Mouse (Mus musculus) left cerebral cortex, postnatal 25 days (tissue): Measurements from ENCODE around the gene Dexi. TPM values are rescaled to one million over a fixed set of nuclear protein-coding genes. Genes with fewer than 3 reads are reported as not detected.

Experiments used
- DNase-seq, 2 experiments: peaks; one replicate each; pipeline ENCODE4 v3.0.0; 2022; ENCODE audit warnings: low spot score in 2 of 2, mixed read lengths in 1 of 2
- intact Hi-C: fragments of 180-260 bp; cut with DNase I; formaldehyde crosslinking; loops from one replicate; pipeline ENCODE4 v1.15.1; 2025
- total RNA-seq, 2 experiments: library from RNA; stranded (reverse); gene quantifications; 2 replicates each; pipeline ENCODE4 v1.2.3; 2021

The Dexi gene
- total RNA-seq, 2 experiments from 2014 or later = 59.5 to 64.8 TPM

DNA sequence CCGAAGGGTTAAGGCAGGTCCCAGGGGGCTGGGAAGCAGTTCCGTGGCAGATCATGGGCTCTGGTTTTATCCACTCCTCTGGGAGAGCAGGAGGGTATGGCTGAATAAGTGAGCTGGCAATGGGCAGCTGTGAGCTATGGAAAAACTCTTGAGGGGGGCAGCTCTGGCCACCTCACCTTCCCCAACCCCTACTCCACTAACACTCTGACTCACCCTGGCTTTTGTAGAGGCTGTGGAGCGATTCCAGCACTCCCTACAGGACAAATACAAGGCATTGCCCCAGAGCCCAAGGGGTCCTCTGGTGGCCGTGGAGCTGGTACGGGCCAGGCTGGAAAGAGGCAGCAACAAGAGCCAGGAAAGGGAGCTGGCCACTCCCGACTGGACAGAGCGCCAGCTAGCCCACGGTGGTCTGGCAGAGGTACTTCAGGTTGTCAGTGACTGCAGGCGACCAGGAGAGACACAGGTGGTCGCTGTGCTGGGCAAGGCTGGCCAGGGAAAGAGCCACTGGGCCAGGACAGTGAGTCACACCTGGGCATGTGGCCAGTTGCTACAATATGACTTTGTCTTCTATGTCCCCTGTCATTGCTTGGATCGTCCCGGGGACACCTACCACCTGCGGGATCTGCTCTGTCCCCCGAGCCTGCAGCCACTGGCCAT is 32.2 kb downstream of the Dexi start:
- intact Hi-C loops = no loop called here
- DNase-seq = no peak

DNA sequence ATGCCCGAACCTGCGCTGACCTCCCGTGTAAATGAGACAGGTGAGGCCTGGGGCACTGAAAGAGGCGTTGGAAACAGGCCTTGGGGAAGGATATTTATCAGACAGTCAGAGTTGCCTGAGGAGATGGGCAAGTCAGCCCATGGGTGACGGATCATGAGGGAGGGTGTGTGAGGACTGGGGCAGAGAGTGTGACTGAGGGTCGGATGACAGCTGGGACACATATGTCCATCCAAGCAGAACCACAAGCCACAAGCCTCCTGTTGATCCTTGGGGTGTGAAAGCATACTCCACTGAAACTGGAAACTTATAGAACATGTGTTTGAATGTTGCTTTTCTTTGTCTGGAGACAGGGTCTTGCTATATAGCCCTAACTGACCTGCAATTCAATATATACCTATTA is 34.2 kb downstream of the Dexi start:
- DNase-seq = no peak
- intact Hi-C loops = no loop called here

DNA sequence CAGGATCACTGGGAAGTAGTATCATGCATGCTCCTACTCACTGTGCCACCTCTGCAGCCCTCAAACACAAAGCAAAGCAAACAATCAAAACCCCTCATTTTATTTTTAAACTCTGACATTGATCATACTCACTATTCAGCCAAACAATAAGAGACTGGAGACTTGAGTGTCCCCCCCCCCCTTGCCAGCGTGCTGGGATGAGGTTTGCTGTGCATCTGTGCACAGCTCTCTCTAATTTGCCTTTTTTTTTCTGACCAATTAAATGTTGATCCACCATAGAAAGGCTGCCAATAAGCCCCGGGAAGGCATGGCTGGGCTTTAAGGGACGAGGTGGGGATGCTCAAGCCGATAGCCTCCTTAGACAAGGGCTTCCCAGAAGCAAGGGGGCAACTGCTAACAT is 35.4 kb downstream of the Dexi start:
- no peak for DNase-seq
- intact Hi-C loops = no loop called here

DNA sequence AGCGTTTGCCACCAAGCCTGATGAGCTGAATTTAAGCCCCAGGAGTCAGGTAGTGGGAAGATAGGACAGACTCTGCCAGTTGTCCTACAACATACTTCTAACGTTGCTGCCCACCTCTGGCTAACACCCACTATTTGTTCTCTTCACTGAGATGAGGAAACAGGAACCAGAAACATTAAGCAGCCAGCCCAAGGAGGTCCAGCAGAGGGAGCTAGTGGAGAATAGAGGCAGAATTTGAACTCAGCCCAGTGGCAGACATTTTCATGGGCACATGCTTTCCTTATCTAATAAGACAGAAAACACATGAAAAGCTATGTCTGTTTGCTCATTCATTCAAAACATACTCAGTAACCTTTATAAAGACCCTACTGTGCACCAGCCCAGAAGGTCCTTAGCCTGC is 39.8 kb downstream of the Dexi start:
- no peak for DNase-seq
- intact Hi-C loops = no loop called here

DNA sequence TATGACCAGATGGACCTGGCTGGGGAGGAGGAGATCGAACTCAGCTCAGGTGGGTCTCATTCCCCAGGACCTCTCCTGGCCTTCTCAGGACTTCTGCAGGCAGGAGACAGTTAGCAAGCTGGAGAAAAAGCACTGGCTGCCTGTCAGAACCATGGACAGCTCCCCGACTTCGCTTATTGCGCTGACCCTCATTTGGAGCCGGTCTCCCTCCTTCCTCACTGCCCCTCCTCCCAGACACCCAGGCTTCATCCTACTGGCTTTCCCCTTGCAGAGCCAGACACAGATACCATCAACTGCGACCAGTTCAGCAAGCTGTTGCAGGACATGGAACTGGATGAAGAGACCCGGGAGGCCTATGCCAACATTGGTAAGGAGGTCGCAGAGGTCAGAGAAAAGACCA is 41.0 kb downstream of the Dexi start:
- DNase-seq = no peak
- intact Hi-C loops = no loop called here

DNA sequence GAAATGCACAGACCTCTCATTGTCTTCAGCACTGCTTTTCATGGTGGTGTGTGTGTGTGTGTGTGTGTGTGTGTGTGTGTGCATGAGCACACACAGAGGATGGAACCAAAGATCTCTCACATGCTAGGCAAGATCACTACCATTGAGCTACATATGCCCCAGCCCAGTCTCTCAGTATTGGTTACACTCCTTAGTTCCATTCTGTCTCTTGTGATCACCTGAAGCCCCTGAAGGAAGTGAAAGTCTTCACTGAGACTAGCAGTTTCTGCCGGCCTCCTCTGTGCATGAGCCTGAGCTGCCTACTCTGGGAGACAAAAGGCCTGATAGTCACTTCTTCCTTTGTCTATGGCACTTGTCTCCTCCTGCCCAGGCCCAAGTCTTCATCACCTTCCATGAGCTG is 43.7 kb downstream of the Dexi start:
- intact Hi-C loops = no loop called here
- DNase-seq = no peak

DNA sequence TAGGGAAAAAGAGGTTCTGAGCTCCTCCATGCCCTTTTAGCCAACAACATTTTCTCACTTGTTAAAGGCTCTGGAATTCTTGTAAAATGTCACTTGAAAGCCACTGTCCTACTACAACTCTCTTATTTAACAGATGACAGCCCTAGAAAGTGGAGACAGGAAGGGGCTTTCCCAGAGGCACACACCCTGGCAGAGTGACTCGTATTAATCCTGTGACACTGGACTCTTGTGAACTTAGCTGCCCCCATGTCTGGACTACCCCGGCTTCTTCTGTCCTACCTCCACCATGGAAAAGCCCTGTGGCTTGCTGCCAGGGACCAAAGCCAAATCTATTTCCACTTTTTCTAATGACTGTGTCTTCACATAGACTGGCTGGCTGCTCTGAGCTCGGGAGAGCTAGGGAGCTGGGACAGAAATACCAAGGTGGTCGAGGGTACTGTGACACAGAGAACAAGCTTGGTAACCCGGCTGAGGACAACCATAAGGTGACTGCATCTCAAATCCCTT is 44.7 kb downstream of the Dexi start:
- intact Hi-C loops = no loop called here
- no peak for DNase-seq

DNA sequence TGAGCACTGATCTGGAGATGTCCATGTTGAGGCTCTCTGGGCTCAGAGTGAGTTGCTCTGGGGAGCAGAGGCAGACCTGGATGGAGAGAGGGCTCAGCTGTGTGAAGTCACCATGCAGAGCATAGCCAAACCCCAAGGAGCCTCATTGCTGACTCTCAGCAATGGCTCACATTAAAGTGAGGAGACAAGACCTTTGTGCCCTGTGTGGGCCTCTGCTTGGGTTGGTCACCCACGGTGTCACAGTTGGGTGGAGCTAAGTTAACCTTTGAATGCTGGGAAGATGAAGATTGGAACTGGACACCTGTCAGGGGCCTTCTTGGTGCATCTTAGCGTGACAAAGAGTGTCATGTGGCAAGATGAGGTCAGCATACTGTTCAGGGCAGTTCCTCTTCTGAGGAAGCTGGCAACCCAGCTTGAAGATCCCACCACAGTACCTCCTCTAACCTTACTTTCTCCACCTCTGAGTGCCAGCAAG is 47.0 kb downstream of the Dexi start:
- no peak for DNase-seq
- intact Hi-C loops = no loop called here

DNA sequence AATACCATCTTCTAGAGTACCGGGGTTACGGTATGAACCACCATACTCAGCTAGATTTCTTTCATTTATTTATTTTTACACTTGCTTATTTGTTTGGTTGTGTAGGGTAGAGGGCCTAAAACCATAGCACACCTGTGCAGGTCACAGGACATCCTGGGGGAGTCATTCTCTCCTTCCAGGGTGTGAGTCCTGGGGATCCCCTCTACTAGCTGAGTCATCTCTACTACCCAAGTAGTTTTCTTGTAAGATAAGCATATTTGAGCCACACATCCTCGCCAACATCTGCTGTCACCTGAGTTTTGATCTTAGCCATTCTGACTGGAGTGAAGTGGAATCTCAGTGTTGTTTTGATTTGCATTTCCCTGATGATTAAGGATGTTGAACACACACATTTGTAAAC is 50.3 kb downstream of the Dexi start:
- DNase-seq = no peak
- intact Hi-C loops = no loop called here

DNA sequence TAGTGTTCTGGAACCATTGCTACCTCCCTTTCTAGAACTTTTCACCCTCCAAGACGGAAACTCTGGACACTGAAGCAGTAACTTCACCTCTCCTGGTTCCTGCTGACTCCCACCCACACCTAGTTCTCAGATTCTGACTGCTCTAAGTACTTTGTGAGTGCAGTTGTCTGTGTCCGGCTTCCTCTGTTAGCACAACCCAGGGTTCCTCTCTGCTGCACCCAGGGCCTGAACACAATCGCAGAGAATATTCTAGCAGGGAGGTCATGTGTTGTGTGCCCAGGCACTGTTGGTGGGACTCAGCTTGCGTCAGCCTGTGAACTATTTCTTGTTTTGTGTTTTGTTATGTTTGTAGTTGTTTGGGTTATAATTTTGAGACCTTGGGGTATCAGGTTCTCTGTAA is 51.1 kb downstream of the Dexi start:
- intact Hi-C loops = no loop called here
- DNase-seq = no peak

DNA sequence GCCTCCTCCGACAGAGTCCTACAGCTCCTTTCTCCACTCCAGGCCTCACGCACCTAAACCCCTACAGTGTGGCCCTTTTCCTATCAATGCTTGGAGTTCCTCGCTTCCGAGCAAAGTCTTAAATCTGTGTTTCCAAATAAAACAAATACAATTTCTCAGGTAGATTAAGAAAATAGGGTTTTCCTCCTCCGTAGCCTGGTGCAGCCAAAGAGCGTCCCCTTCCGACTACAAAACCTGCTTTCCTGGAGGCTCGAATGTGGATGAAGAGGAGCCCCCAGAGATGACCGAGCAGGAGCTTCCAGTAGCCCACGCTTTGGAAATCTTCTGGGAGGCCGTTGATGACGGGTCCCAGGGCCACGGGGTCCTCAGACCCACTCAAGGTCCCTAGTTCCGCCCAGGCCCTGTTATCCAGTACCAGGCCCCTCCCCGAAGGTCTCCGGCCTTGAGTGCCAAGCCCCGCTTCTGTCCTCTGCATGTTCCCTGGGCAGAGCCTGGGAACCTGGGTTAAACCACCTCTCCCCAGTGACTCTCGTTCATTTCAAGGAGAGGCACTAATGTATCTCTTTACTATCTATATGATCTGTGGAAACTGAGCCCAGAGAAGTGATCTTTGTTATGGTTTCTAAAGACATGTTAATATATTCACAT is 52.2 kb downstream of the Dexi start:
- intact Hi-C loops = no loop called here
- no peak for DNase-seq

DNA sequence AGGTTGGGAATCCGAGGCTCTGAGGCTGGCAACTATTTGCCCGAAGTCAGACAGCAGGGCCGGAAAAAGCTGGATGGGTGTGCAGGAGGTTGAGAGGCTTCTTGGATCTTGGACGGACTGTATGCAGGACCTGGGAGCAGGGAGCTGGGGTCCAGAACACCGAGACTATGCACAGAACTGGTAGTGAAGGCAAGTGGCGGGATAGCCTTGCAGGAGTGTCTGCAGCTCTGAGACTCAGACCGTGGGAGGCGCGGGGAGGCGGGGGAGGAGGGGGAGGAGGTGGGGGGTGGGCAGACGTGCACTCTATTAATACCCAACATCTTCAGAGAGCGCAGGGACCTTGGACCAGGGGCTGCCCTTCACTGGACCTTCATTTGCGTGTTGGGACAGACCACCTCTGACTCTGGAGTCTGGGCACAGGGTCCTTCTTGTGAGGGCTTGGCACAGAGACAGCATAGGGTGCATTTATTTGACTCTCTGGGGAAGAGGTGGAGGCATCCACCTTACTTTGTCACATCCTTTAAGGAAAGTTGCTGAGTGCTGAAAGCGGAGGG is 52.9 kb downstream of the Dexi start:
- DNase-seq = no peak
- intact Hi-C loops = loop anchor here (10.0 kb wide), 1 partner anchor 355 kb away; no protein-coding TSS in a partner anchor

DNA sequence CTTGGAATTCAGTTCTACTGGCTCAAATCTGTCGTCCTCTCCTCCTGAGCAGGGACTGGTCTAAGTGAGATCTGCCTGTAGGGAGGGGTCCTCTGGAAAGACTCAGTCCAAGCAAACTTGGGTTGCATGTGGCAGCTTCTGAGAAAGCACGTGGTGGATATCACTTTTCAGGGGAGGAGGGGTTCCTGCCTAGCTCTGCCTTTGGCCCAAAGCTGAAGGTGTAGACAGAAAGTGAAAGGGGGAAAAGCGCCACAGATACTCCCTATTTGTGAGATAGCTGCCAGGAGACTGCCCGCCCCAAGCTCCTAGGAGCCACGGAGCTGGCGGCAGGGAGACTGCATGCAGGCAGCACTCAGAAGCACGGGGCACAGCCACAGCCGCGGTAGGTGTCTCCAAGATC is 53.4 kb downstream of the Dexi start:
- intact Hi-C loops = loop anchor here (10.0 kb wide), 1 partner anchor 355 kb away; no protein-coding TSS in a partner anchor
- DNase-seq = no peak

DNA sequence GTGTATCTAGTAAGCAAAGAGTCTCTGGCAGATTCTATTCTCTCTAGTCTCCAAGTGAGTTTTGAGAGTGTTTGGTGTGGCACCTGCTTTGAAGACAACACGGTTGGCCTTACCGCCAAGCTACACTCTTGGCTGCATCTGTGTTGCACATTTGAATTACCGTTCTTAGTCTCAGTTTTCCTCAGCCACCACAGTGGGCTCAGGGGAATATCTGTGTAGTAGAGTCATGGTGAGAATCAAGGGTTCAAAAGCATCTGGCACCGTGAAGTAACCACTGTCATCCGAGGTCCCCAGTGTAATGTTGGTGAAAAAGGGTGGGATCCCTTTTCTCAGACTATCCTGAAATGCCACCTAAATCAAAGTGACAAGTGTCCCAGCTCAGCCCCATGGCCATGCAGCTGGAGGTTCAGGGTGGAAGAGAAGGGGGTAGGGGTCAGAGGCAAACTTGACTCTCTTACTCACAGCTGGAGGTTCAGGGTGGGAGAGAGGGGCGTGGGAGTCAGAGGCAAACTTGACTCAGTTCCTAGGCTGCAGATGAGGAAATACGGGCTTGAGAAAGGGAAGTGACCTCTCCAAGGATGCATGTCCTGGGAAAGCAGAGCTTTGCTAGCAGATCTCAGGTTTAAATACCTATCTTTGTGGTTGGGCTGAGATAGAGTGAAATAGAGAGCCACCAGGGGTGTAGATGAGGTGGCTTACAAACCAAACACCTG is 53.9 kb downstream of the Dexi start:
- intact Hi-C loops = loop anchor here (10.0 kb wide), 1 partner anchor 354 kb away; no protein-coding TSS in a partner anchor

DNA sequence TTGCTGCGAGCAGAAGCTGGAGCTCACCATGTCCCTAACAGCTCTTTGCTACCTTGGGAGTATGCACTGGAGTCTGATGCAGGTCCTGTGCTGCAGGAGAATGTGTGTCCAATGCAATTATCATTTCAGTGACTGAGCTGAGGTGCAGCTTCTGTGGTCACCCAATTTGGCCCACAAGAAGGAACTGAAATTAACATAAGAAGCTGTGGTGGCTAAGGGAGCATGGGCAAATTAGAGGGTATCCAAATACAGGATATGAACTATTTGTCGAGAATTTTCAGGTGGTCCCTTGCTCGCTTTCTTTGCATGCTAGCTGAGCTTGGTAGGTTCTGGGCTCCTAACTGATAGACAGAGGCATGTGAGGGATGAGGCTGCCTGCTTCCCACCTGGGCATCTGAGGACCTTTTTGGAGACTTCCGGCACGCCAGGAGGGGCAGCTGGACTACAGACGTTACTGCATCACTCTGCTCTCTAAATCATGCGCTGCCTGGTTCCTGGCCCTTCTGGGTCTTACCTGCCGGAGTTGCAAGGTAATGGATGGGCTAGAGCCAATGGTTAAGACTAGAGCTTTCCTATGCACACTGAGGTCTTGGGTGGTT is 54.9 kb downstream of the Dexi start:
- intact Hi-C loops = loop anchor here (10.0 kb wide), 1 partner anchor 353 kb away; no protein-coding TSS in a partner anchor
- no peak for DNase-seq

More for the DNA sequence above, 53.9 kb downstream of the Dexi start:
- DNase-seq = no peak

DNA sequence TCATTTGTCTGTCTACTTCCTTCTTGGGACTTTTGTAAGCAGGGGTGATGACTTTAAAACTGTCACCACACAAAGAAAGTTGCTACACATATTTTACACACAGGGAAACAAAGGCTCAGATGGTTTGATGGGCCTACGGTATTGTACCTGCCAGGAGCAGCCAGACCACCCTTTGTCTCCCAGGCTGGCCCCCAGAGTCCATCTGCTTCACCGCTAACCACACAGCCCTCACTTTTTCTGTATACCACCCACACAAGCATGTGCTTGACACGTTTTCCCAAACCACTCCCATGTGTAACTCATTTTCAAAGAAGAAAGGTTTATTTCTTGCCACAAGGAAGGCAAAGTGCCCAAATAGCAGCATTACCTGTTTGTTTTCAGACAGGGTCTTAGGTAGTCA is 55.9 kb downstream of the Dexi start:
- peak in 1 of 2 experiments; percentile 15 for DNase-seq
- intact Hi-C loops = loop anchor here (10.0 kb wide), 1 partner anchor 352 kb away; no protein-coding TSS in a partner anchor

DNA sequence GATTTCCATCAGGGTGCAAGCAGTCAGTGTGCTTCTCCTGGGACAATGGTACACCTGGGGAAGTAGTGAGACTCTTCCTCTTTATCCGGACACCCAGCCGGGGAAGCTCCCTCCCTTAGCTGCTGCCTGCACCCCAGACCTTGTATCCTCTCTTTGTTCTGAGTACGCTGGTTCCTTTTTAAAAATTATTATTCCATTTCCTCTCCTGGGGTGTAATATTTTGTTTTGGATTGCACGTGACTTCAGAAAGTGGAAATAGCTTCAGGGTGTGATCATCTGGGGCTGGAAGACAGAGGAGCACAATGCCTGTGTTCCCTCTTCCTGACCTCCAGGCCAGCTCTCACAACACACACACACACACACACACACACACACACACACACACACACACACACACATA is 60.5 kb downstream of the Dexi start:
- intact Hi-C loops = loop anchor here (10.0 kb wide), 1 partner anchor 348 kb away; no protein-coding TSS in a partner anchor
- DNase-seq = no peak

DNA sequence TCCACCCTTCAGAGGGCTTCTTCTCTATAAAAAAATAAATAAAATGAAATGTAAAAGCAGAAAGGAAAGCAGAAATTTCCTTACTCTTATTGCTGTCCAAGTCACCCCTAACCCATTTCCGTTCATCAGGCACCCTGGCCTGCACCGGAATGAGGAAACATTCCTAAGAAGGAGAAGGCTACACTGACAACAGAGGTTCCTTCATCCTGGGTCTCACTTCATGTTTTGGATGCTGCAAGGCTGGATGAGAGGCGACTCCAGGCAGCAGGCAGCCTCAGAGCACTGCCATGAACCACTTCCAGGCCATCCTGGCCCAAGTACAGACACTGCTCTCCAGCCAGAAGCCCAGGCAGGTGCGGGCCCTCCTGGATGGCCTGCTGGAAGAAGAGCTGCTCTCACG is 63.0 kb downstream of the Dexi start, which contains the start of gene Ciita:
Ciita (plus strand) TSS at position 203 of the 400 bp plus-strand sequence.
- intact Hi-C loops = loop anchor here (10.0 kb wide), 1 partner anchor 345 kb away; no protein-coding TSS in a partner anchor
- no peak for DNase-seq

DNA sequence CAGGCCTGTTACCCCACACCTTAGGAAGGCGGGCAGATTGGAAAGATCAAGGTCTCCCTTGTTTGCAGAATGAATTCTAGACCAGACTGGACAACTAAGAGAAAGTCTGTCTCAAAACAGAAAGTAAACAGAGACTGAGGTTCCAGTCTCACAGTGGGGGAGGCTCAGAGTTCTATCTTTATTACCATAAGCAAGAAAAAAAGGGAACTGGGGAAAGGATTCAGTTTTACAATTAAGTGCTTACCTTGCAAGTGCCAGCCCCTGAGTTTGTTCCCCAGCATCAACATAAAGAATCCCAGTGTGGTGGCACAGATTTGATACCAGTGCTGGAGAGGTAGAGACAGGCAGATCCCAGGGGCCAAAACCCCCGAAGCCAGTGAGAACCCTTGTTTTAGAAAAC is 66.9 kb downstream of the Dexi start:
- DNase-seq = no peak
- intact Hi-C loops = no loop called here
